Mouse (Mus musculus) gastrocnemius, adult 18-20 months (tissue): ENCODE data around the gene P4ha2. TPM values are rescaled to one million over a fixed set of nuclear protein-coding genes. Genes with fewer than 3 reads are reported as not detected.

ENCODE experiments used
- DNase-seq: peaks from one replicate; pipeline ENCODE4 v3.0.0; 2021; ENCODE audit warnings: low spot score
- total RNA-seq, 2 experiments: library from RNA; stranded (reverse); gene quantifications; 2 replicates each; pipeline ENCODE4 v1.2.3; 2021

P4ha2 gene
- total RNA-seq, 2 experiments from 2014 or later: 31.9 to 38.1 TPM

DNA sequence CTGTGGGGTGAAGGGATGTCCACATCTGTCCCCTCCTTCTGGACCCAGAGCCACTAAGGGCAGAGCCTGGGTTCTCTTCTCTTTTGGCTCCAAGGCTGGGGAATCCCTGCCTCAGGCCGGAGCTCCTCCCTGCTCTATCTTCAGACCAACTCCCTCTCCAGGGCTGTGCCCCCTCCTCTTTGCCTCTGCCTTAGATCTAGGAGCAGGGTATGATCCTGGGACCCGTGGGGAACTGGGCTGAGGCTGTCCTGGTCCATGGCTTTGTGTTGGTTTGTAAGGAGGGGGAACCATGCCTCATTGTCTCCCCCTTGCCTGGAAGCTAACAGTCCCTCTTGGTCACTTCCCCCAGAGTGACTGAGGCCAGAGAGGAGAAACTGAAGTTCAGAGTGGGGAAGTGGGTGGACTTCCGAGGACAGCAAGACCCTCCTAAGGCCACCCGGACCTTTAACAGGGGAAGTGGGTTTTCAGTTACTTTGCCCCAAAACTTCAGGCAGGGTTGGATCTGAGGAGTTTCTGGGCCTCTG, 31.8 kb upstream of the P4ha2 start:
- DNase-seq: no peak

DNA sequence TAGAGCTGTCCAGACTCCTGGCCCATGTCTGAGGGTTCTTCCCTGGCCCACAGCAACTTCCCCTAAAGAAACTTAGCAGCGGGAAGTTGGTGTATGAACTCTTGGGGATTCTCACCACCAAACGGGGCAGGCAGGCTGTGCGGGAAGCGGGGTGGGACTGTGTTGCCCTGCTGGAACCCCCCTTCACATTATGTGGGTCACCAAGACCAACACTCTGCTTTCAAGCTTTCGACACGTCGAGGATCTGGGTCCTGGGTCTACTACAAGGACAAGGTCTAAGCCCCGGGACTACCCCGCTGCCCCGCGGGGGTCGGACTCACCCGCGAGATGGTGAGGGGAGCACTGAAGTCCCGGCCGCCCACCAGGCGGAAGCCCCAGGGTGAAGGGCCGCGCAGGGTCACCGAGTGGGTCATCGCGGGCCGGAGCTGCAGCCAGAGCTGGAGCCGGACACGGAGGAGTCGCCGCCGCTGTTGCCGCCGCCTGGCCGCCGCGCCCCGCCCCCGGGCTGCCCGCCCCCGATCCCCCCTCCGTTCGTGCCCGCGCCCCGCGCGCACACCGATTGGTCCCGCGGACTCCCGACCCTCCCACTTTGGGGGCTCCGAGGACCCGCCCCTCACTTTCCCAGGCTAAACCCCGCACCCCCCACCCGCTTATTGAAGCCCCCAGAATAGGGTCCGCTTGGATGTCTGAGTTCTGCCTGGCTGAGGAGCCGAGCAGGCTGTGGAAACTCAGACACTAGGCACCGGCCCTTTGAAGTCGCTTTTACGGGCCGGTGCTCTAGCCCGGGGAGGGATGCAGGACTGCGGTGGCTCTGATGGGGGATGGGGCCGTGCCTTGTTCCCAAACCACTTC, 31.1 kb upstream of the P4ha2 start, which contains the start of gene Pdlim4:
TSS of gene Pdlim4 (minus strand) at position 495 of the 852 bp plus-strand sequence.
- peak; percentile 32 for DNase-seq

DNA sequence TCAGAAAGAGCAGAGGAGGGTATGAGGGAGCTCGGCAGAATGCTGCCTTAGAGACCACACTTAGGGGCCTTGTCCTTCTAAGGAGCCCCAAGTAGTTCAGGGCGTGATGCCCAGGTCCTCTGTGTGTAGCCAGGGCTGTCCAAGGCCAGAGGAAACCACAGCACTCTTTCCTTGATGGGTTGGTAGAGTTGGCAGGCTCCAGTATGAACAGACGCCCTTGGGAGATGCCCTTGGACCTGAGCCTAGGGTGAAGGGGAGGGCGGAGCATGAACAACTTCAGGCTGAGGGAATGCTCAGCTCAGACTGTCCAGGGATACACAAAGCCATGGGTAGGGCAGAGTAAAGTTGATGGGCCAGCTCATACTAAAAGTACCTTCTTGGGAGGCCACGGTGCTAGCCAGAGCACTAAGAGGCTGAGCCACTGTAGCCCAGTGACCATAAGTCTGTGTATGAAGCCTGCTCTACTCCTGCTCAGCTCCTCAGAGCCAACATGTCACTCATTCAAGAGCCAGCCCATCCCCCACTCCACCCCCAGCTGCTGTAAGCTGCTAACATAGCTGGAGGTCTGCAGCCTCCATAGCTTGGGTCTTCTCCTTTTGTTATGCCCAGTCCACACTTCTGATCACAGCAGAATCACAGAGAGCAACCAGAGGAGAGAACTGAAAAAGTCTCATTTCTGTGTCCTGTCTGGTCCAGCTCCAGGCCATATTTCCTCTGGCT, 28.0 kb upstream of the P4ha2 start:
- peak; percentile 56 for DNase-seq

DNA sequence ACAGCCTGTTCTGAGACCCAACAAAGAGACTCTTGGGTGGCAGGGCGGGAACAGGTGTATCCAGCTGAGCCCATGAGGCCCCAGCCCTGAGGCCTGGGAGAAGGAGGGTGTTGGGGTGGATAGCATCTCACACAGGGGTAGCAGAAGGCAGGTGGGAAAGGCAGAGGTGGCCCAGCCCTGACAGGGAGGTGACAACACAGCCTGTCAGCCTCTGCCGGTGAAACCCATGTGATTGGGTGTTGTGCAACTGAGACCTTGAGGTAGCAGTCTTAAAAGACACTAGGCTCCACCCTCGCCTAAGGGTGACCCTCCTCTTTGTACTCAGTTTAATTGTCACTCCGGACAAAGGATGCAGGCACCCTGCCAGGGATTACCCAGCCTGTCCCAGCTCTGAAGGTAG, 26.6 kb upstream of the P4ha2 start:
- DNase-seq: no peak

DNA sequence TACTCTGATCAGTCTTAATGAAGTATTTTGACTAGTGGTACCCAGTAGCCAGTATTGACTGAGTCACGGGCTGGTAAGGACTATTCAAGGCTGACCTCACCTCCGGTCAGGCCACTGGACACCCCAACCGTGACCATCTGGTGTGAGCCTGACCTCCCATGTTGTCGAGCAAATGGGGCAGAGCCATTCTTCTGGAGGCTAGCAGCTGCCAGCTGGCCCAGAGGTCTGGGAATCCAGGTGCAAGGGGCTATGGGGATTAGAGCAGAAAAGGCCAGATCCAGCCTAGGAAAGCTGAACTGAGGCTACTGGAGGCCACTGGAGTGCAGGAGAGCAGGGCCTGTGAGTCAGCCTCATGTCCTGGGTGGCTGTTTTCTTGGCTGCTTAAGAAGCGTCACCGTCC, 24.5 kb upstream of the P4ha2 start:
- DNase-seq: peak; percentile 48

DNA sequence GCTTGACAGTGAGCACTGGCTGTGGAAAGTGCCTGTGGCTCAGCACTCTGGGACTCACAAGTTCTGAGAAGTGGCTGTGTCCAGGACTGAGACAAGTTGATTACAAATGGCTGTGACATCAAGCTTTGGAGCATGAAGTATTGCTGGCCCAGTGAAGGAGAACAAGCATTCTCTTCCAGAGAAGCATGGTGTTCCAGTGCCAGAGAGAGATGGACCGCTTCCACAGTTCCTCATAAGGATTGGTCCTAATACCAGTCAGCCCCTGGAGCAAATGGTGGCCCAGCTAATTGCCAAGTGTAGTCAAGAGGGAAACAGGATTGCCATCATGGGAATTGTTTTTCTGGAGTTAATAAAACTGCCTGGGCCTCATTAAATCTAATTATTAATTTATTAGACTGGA, 23.8 kb upstream of the P4ha2 start:
- DNase-seq: peak; percentile 46

DNA sequence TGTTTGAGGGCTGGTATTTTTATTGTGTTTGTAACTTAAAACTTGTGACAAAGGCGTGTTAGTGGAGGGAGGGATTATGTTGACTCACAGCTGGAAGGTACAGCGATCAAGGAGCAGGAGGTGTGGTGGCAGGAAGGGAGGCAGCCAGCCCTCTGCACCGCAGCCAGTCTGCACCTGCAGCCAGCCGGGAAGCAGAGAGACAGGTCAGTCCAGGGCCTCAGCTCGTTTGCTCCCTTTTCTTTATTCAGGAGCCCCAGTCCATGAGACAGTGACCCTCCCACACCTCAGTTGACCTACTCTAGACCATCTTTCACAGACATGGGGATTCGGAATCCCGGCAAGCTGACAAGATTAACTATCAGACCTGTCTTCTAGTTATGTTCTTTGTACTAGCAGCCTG, 19.5 kb upstream of the P4ha2 start:
- no peak for DNase-seq

DNA sequence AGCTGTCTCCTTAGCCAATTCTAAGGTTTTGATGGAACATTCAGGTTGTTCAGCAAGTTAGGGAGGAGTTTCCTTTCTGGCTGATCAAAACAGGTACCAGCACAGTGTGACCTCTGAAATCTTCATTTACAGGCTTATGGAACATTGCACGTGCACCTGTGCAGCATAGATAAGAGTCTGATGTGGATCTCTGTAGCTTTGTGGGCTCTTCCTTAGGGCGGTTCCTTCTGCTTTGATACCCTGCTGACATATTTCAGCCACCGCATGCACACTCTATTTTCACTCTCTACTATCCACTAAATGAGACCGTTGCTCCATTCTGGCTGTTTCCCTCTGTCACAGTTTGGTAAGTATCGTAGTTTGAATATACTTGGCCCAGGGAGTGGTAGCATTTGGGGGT, 17.2 kb upstream of the P4ha2 start:
- no peak for DNase-seq

DNA sequence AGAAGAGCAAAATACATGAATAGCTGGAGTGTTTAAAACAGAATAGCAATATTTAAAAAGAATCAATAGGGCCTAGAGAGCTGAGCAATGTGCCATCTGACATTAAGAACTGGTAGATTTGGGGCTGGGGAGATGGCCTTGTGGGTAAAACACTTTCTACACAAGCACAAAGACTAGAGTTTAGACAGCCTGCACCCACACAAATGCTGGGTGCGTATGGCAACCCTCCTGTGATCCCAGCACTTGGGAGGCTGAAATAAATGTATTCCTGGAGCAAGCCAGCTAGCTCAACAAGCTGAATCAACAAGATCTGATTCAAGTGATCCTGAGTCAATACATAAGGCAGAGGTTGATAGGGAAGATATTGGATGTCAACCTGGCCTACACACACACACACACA, 14.9 kb upstream of the P4ha2 start:
- DNase-seq: no peak

DNA sequence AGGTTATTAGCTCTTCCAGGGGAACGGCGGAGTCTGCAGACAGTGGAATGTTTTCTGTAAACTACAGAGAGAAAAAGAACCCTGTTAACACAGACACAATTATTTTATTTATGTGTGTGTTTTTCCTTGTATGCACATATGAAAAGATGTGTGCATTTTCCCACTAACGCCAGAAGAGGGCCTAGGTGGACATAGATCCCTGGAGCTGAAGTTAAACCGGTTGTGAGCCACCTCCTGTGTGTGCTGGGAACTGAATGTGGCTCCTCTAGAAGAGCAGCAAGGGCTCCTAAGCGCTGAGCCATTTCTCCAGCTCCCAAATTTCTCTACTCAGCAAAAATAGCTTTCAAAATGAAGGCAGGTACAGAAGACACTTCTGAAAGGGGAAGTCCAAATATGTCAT, 14.1 kb upstream of the P4ha2 start:
- DNase-seq: no peak

DNA sequence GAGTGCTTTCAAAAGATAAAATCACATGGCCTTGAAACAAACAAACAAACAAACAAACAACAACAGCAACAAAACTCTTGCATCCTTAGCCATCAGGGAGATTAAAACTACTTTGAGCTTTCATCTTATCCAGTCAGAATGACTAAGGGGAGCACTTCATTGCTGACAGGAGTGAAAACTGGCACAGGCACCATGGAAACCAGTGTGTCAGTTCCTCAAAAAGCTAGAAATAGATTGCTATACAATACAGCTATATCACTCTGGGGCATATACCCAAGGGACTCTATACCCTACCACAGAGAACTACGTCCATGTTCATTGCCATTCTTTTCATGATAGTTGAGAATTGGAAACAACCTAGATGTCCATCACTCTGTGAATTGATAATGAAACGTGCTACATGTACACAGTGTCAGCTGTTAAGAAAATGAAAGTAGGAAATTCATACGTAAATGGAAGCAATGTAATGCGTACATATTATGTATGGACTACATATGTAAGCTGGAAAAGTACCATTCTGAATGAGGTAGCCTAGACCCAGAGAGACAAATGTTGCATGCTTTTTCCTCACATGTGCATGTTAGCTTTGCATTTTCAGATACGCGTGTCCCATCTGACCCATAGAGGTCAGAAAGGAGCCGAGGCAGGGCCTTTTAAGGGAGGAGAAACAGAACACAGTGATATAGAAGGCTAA, 11.5 kb upstream of the P4ha2 start:
- DNase-seq: no peak

DNA sequence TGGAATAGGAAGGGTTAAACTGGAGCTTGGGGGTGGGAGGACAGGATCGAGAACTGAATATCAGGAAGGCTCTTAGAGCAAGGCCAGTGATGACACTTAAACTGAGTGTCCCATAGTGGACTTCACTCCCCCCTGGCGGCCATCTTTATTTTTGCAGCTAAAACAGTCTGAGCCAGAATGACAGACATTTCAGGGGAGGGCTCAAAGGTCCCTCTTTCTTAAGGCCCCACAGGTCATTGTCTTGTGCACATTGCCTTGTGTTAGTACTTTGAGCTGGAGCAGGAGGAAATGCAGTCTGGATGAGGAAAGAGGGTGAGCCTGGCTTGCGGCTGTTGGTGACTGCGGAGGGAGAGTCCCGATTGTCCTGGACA, 11.0 kb upstream of the P4ha2 start:
- DNase-seq: peak; percentile 91

DNA sequence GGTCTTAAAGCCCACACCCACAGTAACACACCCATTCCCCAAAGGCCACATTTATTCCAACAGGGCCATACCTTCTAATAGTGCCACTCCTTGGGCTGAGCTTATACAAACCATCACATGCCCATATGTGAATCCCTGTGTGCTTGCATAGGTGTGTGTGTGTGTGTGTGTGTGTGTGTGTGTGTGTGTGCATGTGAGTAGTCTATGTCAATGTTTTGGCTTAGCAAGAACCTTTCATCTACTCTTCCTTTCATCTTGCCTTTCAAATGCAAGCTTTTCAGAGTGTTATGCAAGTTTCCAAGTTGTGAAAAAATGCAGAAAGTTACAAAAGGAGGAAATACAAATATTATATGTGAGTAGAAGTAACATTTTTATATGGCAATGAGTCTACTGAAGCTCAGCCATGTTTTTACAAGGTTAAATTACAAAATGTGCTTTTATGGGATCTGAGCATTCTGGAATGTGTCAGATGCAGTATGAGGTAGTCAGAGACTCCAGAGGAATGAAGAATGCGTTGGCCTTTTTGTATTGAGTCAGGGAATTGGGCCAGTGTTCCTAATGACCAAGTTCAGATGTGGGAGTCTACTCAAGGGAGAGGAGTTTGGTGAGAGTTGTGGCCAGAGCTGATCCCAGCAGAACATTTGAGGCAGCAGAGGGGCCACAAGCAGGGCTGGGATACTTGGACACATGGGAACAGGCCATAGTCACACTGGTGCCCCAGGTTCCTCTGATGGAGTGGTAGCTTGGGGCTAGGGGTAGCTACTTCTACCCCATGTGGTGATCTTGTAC, 9.6 kb upstream of the P4ha2 start:
- peak; percentile 55 for DNase-seq

DNA sequence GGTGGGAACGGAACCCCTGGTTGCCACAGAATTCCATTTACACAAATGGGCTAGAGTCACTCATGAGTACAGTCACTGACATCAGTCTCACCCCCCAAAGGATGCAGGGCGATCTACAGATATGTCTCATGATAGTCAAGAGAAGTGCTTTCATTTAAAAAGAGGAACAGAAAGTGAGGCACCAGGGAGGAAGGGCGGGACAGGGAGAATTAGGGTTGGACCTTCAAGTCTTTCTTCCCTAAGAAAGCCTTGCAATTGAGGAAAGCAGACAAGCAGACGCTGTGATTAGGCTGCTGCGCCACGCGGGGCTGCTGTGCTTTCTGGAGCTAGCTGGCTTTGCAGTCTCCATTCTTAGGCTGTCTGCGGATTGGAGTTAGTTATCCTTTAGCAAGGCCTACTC, 8.2 kb upstream of the P4ha2 start:
- DNase-seq: peak; percentile 34

DNA sequence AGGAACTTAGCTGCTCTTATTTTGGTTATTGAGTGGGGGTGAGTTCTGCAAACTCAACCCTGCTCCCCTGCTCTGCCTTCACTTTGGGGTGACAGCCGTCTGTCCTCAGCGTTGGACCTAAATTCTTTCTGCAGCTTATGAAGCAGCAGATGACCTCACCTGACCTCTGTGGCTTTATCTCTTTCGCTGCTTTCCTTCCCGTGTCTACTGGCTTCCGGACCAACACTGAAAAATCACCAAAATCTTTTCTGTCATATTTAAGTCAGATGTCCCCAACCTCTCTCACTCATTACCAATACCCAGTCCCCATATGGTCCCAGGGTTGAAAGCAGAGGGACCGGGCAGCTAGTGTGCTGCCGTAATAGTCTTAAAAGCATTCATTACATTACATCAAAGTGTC, 7.7 kb upstream of the P4ha2 start:
- DNase-seq: no peak

DNA sequence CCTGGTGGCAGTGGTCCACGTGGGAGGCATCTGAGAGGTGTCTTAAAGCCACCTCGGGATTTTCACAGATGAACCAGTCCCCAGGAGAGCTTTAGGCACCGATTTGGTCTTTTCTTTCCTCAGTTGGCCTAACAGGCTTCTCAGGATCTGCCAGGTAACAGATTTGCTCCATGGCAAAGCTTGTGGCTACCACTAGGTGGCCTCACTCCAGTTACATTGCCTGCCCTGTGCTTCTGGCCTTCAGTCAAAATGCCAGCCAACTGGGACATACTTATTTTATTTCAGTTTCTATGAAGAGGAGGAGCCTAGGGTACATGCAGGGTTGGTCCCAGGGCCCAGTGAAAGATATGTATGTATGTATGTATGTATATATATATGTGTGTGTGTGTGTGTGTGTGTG, 6.9 kb upstream of the P4ha2 start:
- DNase-seq: peak; percentile 79

DNA sequence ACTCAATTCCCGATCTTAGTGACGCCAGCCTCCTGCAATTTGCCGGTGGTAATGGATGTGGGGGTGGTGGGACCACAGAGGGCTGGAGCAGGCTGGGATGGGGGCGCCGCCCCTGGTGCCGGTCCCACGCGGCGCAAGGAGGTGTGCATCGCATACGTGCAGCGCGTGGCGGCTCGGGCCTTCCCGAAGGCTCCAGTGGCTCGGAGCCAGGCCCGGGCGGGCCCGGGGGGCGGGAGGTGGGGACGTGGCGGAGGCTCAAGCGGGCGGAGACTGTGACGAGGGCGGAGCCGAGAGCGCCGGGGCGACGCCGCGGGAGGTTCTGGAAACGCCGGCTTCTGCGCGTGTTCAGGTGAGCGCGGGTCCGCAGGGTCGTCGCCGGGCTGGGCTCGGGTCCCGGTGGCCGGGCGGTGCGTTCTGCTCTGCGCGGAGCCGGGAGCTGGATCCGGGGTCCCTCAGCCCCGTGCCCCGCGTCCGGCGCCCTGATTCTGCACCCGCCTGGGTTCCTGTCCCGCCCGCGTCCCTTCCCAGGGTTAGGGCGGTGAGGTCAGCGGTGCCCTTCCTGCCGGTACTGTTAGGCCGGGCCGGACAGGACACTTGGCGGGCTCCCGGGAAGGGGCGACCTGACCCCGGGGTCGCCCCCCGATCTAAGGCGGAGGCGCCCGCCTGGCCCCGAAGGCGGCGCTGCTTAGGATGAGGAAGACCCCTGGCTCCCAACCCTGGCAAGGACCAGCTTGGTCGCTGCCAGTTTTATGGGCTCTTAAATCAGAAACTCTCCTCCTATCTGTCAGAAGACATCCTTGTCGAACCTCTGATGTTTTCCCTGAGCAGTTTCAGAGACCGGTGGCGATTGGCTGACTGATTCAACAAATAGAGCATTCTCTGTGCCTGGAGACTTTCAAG, 1.0 kb downstream of the P4ha2 start:
- peak; percentile 74 for DNase-seq

DNA sequence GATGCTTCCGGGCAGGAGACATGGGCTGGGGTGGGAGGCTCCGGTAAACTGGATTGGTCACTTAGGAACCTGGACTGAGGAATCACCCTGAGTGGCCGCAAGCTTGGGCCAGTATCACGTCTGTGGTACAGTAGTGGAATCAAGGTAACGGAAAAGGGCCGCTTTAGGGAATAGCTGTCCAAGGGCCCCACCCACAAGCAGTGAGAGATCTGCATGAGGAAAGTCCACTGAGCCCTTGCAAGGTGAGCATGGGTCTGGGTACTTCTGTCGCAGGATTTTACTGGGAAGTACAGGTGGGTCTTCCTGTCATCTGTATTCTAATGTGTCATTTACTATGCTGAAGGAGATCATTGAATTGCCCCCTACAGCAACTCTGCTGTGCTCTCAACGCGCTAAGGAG, 1.8 kb downstream of the P4ha2 start:
- DNase-seq: no peak

DNA sequence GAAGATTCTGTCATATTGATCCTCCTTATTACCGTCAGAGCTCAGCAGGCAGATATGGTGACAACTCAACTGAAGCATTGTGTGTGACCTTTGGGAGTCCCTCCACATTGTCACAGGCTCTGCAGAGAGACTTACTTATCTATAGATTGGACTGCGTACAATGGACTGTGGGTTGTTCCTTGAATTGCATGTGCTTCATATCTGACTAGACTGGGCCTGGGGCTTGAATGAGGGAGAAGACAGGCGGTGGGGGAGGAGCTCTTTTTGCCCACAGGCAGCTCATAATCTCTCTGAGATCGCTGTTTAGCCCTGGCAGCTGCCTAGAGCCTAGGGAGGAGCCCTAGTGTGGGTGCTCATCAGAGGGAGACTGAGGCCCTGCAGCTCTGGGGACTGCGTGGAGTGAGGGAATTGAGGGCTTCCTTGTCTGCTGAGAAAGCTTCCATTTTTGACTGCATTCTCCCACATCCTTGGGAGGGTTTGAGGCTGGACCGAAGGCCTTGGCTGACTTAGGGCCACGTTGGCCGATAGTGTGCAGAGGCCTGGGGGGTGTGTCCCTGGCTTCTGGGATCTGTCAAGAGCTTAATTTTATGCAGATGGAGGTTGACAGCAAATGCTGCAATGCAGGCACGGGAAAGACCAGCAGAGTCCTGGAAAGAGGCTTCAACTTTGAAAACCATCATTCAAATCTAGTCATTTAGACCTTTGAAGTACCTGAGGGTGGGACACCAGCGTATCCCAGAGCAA, 3.0 kb downstream of the P4ha2 start:
- no peak for DNase-seq

DNA sequence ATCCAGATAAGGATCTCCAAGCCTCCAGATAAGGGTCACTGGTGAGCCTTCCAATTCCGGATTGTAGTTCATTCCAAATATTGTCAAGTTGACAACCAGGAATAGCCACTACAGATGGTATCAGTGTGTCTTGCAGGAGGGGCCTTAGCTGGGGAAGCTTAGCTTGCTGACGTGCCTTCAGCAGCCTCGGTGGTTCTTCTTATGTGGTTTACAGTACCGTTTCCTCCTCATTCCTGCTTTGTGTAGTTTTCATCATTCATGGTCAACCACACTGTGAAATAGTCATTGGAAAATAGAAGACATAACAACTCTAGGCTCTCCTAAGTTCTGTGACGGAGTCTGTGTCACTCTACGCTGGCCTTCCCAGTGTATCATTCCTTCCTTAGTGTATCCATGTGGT, 5.1 kb downstream of the P4ha2 start:
- no peak for DNase-seq
